Mouse (Mus musculus) testis, adult 2 months (tissue): ENCODE measurements around the gene Duoxa1. TPM values are rescaled to one million over a fixed set of nuclear protein-coding genes. Genes with fewer than 3 reads are reported as not detected.
A peak's percentile ranks its signal among the peaks of the same experiment; 100 is the strongest.

Experiments
- H3K27ac ChIP-seq: fragments of 200-500 bp; 2 replicates; pipeline ENCODE4 v1.5.1; 2012; ENCODE audit warnings: low read depth, low read length; ENCODE audit not compliant: control insufficient read depth, insufficient read depth
- H3K27me3 ChIP-seq: fragments of 200-500 bp; 2 replicates; pipeline ENCODE4 v1.6.1; 2012; ENCODE audit warnings: mild to moderate bottlenecking, low read length, moderate library complexity; ENCODE audit not compliant: control insufficient read depth, insufficient read depth
- H3K36me3 ChIP-seq: fragments of 200-500 bp; 2 replicates; pipeline ENCODE4 v1.6.1; 2012; ENCODE audit warnings: mild to moderate bottlenecking, low read length; ENCODE audit not compliant: control insufficient read depth, insufficient read depth
- H3K4me1 ChIP-seq: fragments of 200-500 bp; 2 replicates; pipeline ENCODE4 v1.6.1; 2012; ENCODE audit warnings: low read length; ENCODE audit not compliant: control insufficient read depth, insufficient read depth
- H3K4me3 ChIP-seq: fragments of 200-500 bp; 2 replicates; pipeline ENCODE4 v1.5.1; 2012; ENCODE audit warnings: low read depth, mild to moderate bottlenecking, low read length, moderate library complexity, mixed read lengths; ENCODE audit not compliant: control insufficient read depth
- CTCF ChIP-seq: fragments of 200-500 bp; IDR thresholded peaks from 2 replicates; pipeline ENCODE4 v1.5.1; 2012; ENCODE audit warnings: low read depth, mild to moderate bottlenecking, inconsistent platforms, low read length, moderate library complexity; ENCODE audit not compliant: control insufficient read depth, insufficient read depth, insufficient replicate concordance
- POLR2A ChIP-seq: fragments of 200-500 bp; IDR thresholded peaks from 2 replicates; pipeline ENCODE4 v1.6.1; 2012; ENCODE audit warnings: low read depth, mild to moderate bottlenecking, inconsistent platforms, low read length, moderate library complexity; ENCODE audit not compliant: control insufficient read depth
- polyA plus RNA-seq: library from polyadenylated mRNA; depleted of rRNA; stranded (reverse); fragments of >200 nt; gene quantifications from 2 replicates; pipeline ENCODE4 v1.2.3, GENCODE M21; 2012

The Duoxa1 gene
- polyA plus RNA-seq, 1 experiment: 0.41 TPM

DNA sequence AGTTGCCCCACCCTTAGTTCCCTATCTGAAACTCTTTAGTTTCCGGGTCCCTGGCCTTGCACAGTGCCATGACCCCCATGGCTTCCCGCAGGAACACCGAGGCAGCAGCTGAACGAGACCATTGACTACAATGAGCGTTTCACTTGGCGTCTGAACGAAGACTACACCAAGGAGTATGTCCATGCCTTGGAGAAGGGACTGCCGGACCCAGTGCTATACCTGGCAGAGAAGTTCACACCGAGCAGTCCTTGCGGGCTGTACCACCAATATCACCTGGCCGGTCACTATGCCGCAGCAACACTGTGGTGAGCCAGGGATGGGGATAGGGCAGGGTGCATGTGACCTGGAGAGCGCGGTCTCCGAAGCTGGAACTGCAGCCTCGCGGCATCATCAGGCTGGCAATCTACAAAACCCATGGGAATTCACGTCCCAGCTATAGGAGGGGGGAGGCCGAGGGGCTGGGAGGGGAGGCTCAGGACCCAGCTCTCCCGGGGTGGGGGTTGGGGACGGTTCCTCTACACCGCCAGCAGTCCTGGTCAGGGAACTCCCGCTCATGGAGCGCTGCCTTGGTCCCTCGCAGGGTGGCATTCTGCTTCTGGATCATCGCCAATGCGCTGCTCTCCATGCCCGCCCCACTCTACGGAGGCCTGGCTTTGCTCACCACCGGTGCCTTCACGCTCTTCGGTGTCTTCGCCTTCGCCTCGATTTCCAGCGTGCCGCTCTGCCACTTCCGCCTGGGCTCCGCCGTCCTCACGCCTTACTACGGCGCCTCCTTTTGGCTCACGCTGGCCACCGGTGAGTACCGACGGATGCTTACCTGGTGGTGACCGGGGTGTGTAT is 12.2 kb downstream of the Duoxa1 start:
- H3K36me3 ChIP-seq: no peaks in the 10 kb centered on the region
- H3K4me1 ChIP-seq: peaks cover 29% of the 10 kb centered on the region
- no peak overlapping the region for H3K27ac ChIP-seq
- H3K27me3 ChIP-seq: peaks cover 4% of the 10 kb centered on the region; the same call in 1 of the 2 replicates
- peak overlapping the region; percentile 71 for H3K4me3 ChIP-seq
- no peak for TF ChIP-seq POLR2A
- TF ChIP-seq CTCF: no peak

DNA sequence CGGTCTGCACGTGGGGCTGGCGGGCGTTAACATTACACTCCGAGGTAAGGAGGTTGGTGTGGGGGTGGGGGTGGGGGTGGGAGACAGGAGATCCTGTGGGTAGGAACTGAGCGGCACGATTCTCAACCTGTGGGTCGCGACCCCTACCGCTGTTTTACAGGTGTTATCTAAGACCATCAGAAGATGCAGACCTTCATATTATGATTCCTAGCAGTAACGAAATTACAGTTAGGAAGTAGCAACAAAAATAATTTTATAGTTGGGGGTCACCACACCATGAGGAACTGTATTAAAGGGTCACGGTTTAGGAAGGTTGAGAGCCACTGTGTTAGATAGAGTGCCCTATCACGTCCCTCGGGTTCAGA is 12.9 kb downstream of the Duoxa1 start:
- Histone ChIP-seq H3K27ac (no peak overlapping the region), H3K27me3 (peaks cover 4% of the 10 kb centered on the region; the same call in 1 of the 2 replicates), H3K36me3 (no peaks in the 10 kb centered on the region), H3K4me3 (peak overlapping the region; percentile 63; the same call in 1 of the 2 replicates), H3K4me1 (peaks cover 29% of the 10 kb centered on the region)
- TF ChIP-seq POLR2A (no peak), CTCF (no peak)

DNA sequence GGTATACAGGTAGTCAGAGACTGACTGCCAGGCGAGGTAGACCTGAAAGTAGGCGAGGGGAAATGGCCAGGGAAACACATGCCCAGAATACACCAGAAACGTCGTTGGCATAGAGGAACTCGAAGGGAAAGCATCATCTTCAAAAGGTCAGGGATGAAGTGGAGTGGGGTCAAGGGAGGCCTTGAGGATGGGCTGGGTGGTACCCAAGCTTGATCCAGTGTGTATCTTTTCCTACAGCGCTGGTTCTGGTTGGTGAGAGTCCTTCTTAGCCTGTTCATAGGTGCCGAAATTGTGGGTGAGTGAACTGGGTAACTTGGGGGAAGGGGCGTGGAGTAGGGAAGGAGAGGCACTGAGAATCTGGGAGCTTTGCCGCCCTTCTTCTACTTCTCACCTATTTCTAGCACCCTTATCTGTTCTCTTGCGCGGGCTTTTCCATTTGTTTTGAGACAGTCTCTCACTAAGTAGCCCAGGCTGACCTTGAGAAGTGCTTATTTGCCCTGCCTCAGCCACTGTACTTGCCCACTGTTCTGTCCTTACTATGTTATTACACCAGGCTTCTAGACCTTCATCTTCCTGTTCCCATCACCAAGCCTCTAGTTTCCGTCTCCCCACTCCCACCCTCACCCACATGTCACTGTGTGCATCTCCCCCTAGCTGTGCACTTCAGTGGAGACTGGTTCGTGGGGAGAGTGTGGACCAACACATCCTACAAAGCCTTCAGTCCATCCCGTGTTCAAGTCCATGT is 13.4 kb downstream of the Duoxa1 start:
- Histone ChIP-seq H3K27me3 (peaks cover 4% of the 10 kb centered on the region; the same call in 1 of the 2 replicates), H3K27ac (no peak overlapping the region), H3K4me1 (peaks cover 29% of the 10 kb centered on the region), H3K4me3 (no peak overlapping the region), H3K36me3 (no peaks in the 10 kb centered on the region)
- no peak for TF ChIP-seq CTCF
- no peak for TF ChIP-seq POLR2A

DNA sequence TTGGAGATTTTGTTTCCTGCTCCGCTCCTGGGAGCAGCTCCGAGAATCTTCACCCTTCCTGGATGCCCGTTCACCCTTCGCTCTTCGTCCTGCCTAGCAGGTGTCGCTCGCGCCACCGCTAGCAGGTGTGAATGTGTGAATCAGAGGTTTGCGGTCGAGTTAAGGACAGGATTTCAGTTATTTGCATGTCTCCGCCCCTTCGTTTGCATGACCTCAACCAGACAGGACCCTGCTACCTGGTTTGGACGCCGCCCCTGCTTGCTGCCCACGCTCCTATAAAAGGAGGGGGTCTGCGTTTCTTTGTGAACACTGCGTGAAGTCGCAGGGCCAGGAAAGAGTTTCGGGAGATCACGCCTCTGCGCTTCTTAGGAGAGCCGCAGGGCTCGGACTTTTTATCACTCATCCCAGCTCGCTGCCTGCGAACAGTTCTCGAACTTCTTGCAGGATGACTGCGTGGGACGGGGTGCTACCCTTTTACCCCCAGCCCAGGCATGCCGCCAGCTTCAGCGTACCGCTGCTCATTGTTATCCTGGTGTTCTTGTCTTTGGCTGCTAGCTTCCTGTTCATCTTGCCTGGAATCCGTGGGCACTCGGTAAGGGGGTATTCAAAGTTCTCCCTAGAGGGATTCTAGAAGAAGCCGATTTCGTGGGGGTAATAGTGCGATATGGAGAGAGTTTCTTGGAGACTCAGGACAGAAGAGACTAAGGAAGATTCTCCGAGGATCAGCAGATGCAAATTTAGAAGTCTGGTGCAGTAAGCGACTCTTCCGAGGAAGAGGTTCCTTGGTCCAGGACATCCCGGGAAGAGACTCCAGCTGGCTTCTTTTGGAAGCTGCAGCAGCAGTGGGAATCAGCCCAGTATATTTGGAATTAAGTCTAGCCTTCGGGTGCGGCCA is 14.7 kb downstream of the Duoxa1 start, which contains the start of gene Duoxa2:
Gene Duoxa2, plus strand, starts transcription at position 305 of the 895 bp plus-strand sequence.
- TF ChIP-seq CTCF (no peak), POLR2A (no peak)
- Histone ChIP-seq H3K4me3 (peak within 1 kb of the TSS; percentile 54), H3K27me3 (peaks cover 4% of the 10 kb centered on the region; the same call in 1 of the 2 replicates), H3K36me3 (no peaks in the 10 kb centered on the region), H3K27ac (no peak within 1 kb of the TSS), H3K4me1 (peaks cover 29% of the 10 kb centered on the region)

DNA sequence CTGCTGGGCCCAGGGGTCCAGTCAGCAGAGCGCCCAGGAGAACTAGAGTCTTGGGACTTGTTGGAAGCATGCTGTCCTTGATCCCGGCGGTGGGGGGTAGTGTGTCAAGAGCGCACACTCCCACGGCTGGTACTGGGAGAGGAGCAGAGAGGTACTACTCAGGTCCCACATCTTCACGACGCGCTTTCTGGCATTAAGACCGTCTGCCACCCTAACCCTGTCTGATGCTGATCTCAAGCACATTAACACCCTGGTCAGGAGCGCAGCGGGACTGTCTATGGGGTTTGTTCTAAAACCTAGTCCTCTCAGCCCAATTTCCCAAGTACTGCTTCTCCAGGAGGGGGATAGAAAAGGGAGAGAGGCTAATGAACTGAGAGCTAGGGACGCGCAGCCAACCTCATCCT is 15.4 kb downstream of the Duoxa1 start, which contains the start of gene Duox2:
Gene Duox2, minus strand, starts transcription at position 354 of the 404 bp plus-strand sequence.
- TF ChIP-seq POLR2A: no peak
- peaks cover 4% of the 10 kb centered on the region; the same call in 1 of the 2 replicates for H3K27me3 ChIP-seq
- H3K4me3 ChIP-seq: peak within 1 kb of the TSS; percentile 54
- no peak within 1 kb of the TSS for H3K27ac ChIP-seq
- H3K4me1 ChIP-seq: peaks cover 29% of the 10 kb centered on the region
- no peaks in the 10 kb centered on the region for H3K36me3 ChIP-seq

DNA sequence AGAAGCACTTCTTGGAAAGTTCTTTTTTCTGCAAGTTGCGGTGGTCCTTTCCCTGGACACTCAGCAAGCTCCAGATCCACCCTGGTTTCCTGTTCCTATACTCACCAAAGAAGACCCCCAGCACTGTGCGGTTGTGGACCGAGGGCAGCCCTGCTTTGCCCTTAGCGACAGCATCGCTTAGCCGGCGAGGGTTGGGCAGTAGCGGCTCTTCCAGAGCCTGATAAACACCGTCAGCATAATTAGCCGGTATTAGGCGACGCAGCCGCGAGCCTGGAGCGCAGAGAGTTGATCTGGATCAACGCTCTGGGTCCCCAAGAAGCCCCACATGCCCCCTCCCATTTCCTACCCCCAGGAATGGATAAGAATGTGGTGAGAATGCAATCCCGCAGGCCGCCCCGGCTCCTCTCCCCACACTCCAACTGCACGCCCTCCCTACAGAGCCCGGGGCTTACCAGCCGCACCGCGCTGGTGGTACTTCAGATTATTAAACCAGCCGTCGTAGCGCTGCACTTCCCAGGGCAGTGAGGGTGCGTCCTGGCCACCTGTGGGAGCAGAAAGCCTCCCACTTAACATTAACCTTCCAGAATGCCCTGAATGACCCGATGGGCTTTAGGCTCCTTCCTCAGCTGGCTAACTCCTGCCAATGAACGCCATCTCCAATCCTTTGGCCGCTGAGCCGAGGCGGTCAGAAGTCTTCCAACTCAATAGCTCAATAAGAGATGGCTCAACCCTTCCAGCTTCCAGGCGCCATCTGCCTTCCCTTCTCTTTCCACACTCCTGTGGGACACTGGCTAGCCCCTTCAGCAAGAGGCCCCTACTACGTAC is 16.0 kb downstream of the Duoxa1 start:
- no peak overlapping the region for H3K27ac ChIP-seq
- no peak overlapping the region; the same call in 1 of the 2 replicates for H3K4me3 ChIP-seq
- no peaks in the 10 kb centered on the region for H3K36me3 ChIP-seq
- TF ChIP-seq CTCF: no peak
- TF ChIP-seq POLR2A: no peak
- H3K4me1 ChIP-seq: peaks cover 26% of the 10 kb centered on the region
- H3K27me3 ChIP-seq: peaks cover 4% of the 10 kb centered on the region; the same call in 1 of the 2 replicates
